Mouse (Mus musculus) splenic B cell, adult 2 months (primary cell): ENCODE results near the gene Msrb1.

Experiments used
- DNase-seq: peaks from one replicate; pipeline ENCODE4 v3.0.0-alpha.2; 2011; ENCODE audit warnings: low read depth, low spot score
- H3K27me3 ChIP-seq: 2 replicates; pipeline ENCODE4 v1.6.1; 2012; ENCODE audit warnings: mild to moderate bottlenecking, low read length, moderate library complexity, mixed read lengths; ENCODE audit not compliant: control insufficient read depth, poor library complexity, insufficient read depth, severe bottlenecking
- H3K36me3 ChIP-seq: 2 replicates; pipeline ENCODE4 v1.6.1; 2012; ENCODE audit warnings: mild to moderate bottlenecking, low read length, moderate library complexity, mixed read lengths; ENCODE audit not compliant: control insufficient read depth, poor library complexity, insufficient read depth, severe bottlenecking

The Msrb1 gene

GRCm38 (mm10) chr17:24792190-24792589, 55.7 kb downstream of the Msrb1 start:
- Histone ChIP-seq H3K27me3 (no peaks in the 10 kb centered on the region), H3K36me3 (no peaks in the 10 kb centered on the region)
- no peak for DNase-seq
